In genomic region chr7:102975843-102976242, GRCm38 (mm10) we compare ENCODE assay signal across 19 mouse cellular contexts.
"Had no signal": no experiment of that assay in that cellular context is flagged by ENCODE, and none has a peak within 500 bp of the region (broad histone marks: within the 10 kb centered on the region; RNA-seq: fewer than 3 reads in every experiment).

Olfr577 (minus strand) TSS chr7:102975943.

- ATAC-seq: forebrain, embryonic 13.5 days; forebrain, embryonic 14.5 days; forebrain, embryonic 15.5 days; forebrain, embryonic 16.5 days; forebrain, postnatal 0 days had no signal

- DNase-seq: cerebellum, adult 9-11 months; cerebellum, postnatal 10 days; cerebellum, postnatal 14 days; cerebellum, postnatal 25 days; cerebellum, postnatal 36 days; embryo, embryonic 11 days; forebrain, postnatal 0 days; gastrocnemius, adult 2 months; gastrocnemius, postnatal 10 days; gastrocnemius, postnatal 14 days; gastrocnemius, postnatal 25 days; gastrocnemius, postnatal 36 days; heart, adult 11 months; heart, adult 18-20 months; heart, adult 2 months had no signal
